Comparison of ENCODE assay signal across 10 mouse cellular contexts in genomic region chr8:10995756-10996155, GRCm38 (mm10). TPM values are rescaled to one million over a fixed set of nuclear protein-coding genes. Genes with fewer than 3 reads are reported as not detected.
DNase-seq lines count a peak whose midpoint lies in the region; ATAC-seq lines count a peak whose summit lies in the region.
"Had no signal": no experiment of that assay in that cellular context is flagged by ENCODE, and none has a peak within 500 bp of the region (broad histone marks: within the 10 kb centered on the region; RNA-seq: fewer than 3 reads in every experiment).

No protein-coding gene starts in this region.

- 37% methylated on average over 2 of the region's 2 CpGs for WGBS in kidney, embryonic 16.5 days
- WGBS in midbrain, embryonic 11.5 days: 88% methylated on average over 2 of the region's 2 CpGs
- whole genome bisulfite sequencing in midbrain, embryonic 15.5 days: 72% methylated on average over 2 of the region's 2 CpGs
- WGBS in heart, embryonic 14.5 days: 17% methylated on average over 2 of the region's 2 CpGs
- 30% methylated on average over 2 of the region's 2 CpGs for WGBS in liver, embryonic 16.5 days (ENCODE audit: insufficient replicate concordance)

- H3K36me3 ChIP-seq in kidney, embryonic 16.5 days (ENCODE audit: insufficient read depth, low read length): peaks cover 4% of the 10 kb centered on the region; the same call in 1 of the 2 replicates
- H3K36me3 ChIP-seq in midbrain, embryonic 11.5 days (ENCODE audit: control insufficient read depth, insufficient read depth, low read length): peaks cover 10% of the 10 kb centered on the region
- no peaks in the 10 kb centered on the region for H3K36me3 ChIP-seq in midbrain, embryonic 15.5 days (replicated peaks)
- peaks cover 18% of the 10 kb centered on the region; the same call in 1 of the 2 replicates for H3K36me3 ChIP-seq in heart, embryonic 14.5 days (ENCODE audit: control insufficient read depth, insufficient read depth, low read length)
- H3K36me3 ChIP-seq in liver, embryonic 16.5 days (ENCODE audit: control insufficient read depth, insufficient read depth): peaks cover 12% of the 10 kb centered on the region

- 0 out of 2 replicates have a peak, but pooled peaks cover 4% of the 10 kb centered on the region for H3K9me3 ChIP-seq in kidney, embryonic 16.5 days (ENCODE audit: low read length)
- H3K9me3 ChIP-seq in midbrain, embryonic 11.5 days (ENCODE audit: control insufficient read depth, low read length): peaks cover 3% of the 10 kb centered on the region; the same call in 1 of the 2 replicates
- H3K9me3 ChIP-seq in midbrain, embryonic 15.5 days: no peaks in the 10 kb centered on the region
- no peaks in the 10 kb centered on the region for H3K9me3 ChIP-seq in heart, embryonic 14.5 days (ENCODE audit: control insufficient read depth, low read length)
- no peaks in the 10 kb centered on the region for H3K9me3 ChIP-seq in liver, embryonic 16.5 days (replicated peaks; ENCODE audit: control insufficient read depth, low read length)

- H3K4me2 ChIP-seq in kidney, embryonic 16.5 days (replicated peaks; ENCODE audit: low read depth, low read length): no peak overlapping the region
- no peak overlapping the region for H3K4me2 ChIP-seq in midbrain, embryonic 11.5 days
- no peak overlapping the region for H3K4me2 ChIP-seq in midbrain, embryonic 15.5 days
- H3K4me2 ChIP-seq in heart, embryonic 14.5 days (ENCODE audit: low read length): peak overlapping the region; percentile 4; the same call in 1 of the 2 replicates
- H3K4me2 ChIP-seq in liver, embryonic 16.5 days (ENCODE audit: low read depth, low read length): peak overlapping the region; percentile 36; the same call in 1 of the 2 replicates

- peak; percentile 73; the same call in 1 of the 2 replicates for ATAC-seq in kidney, embryonic 16.5 days (ENCODE audit: low FRiP score, low TSS enrichment)
- no peak for ATAC-seq in midbrain, embryonic 11.5 days (ENCODE audit: low FRiP score)
- no peak for ATAC-seq in midbrain, embryonic 15.5 days (replicated peaks)
- ATAC-seq in heart, embryonic 14.5 days (ENCODE audit: insufficient number of reproducible peaks, insufficient read depth, low FRiP score, low read depth): peak; percentile 55; the same call in 1 of the 2 replicates
- ATAC-seq in liver, embryonic 16.5 days (ENCODE audit: low read depth): peak; percentile 20
- no peak; the same call in 1 of the 2 replicates for ATAC-seq in megakaryocyte-erythroid progenitor cell, adult 5-6 weeks (replicated peaks; ENCODE audit: low FRiP score, low TSS enrichment, poor library complexity, severe bottlenecking)
- ATAC-seq: forebrain, embryonic 16.5 days had no signal

- H3K27ac ChIP-seq in kidney, embryonic 16.5 days (ENCODE audit: low read length): peak overlapping the region; percentile 20; the same call in 1 of the 2 replicates
- no peak overlapping the region for H3K27ac ChIP-seq in midbrain, embryonic 11.5 days (ENCODE audit: low read depth, low read length)
- H3K27ac ChIP-seq in midbrain, embryonic 15.5 days: no peak overlapping the region
- peak overlapping the region; percentile 56 to 73 for H3K27ac ChIP-seq in heart, embryonic 14.5 days (replicated peaks in 1 of 2; ENCODE audit: control insufficient read depth in 1 of 2, insufficient read depth in 1 of 2, low read depth in 2 of 2, low read length in 2 of 2)
- peak overlapping the region; percentile 28 for H3K27ac ChIP-seq in liver, embryonic 16.5 days (ENCODE audit: low read length)

- H3K4me3 ChIP-seq in kidney, embryonic 16.5 days (ENCODE audit: low read length): no peak overlapping the region
- no peak overlapping the region for H3K4me3 ChIP-seq in midbrain, embryonic 11.5 days (ENCODE audit: low read depth, low read length)
- H3K4me3 ChIP-seq in midbrain, embryonic 15.5 days: no peak overlapping the region
- no peak overlapping the region for H3K4me3 ChIP-seq in heart, embryonic 14.5 days (ENCODE audit: control insufficient read depth in 1 of 2, insufficient read depth in 1 of 2, low read depth in 1 of 2, low read length in 2 of 2)
- no peak overlapping the region for H3K4me3 ChIP-seq in liver, embryonic 16.5 days (ENCODE audit: low read depth, low read length)

- no peaks in the 10 kb centered on the region for H3K27me3 ChIP-seq in kidney, embryonic 16.5 days (ENCODE audit: insufficient read depth, low read length)
- no peaks in the 10 kb centered on the region for H3K27me3 ChIP-seq in midbrain, embryonic 11.5 days (ENCODE audit: control insufficient read depth, insufficient read depth, low read length)
- H3K27me3 ChIP-seq in midbrain, embryonic 15.5 days (replicated peaks): no peaks in the 10 kb centered on the region
- H3K27me3 ChIP-seq in heart, embryonic 14.5 days (ENCODE audit: control insufficient read depth, insufficient read depth, low read length): no peaks in the 10 kb centered on the region
- H3K27me3 ChIP-seq in liver, embryonic 16.5 days (ENCODE audit: control insufficient read depth, insufficient read depth, low read depth, low read length): no peaks in the 10 kb centered on the region

- H3K4me1 ChIP-seq in kidney, embryonic 16.5 days (ENCODE audit: insufficient read depth, low read length): peaks cover 58% of the 10 kb centered on the region
- H3K4me1 ChIP-seq in midbrain, embryonic 11.5 days (ENCODE audit: control insufficient read depth, insufficient read depth, low read length): peaks cover 46% of the 10 kb centered on the region
- peaks cover 50% of the 10 kb centered on the region for H3K4me1 ChIP-seq in midbrain, embryonic 15.5 days
- peaks cover 24 to 60% of the 10 kb centered on the region in 2 experiments for H3K4me1 ChIP-seq in heart, embryonic 14.5 days (ENCODE audit: control insufficient read depth in 2 of 2, insufficient read depth in 2 of 2, low read length in 2 of 2)
- H3K4me1 ChIP-seq in liver, embryonic 16.5 days (ENCODE audit: control insufficient read depth, low read depth, low read length): peaks cover 69% of the 10 kb centered on the region

- H3K9ac ChIP-seq in kidney, embryonic 16.5 days (replicated peaks; ENCODE audit: low read length): no peak overlapping the region
- H3K9ac ChIP-seq in midbrain, embryonic 11.5 days (ENCODE audit: low read length): no peak overlapping the region
- no peak overlapping the region for H3K9ac ChIP-seq in midbrain, embryonic 15.5 days
- H3K9ac ChIP-seq in heart, embryonic 14.5 days (ENCODE audit: low read length): peak overlapping the region; percentile 44
- H3K9ac ChIP-seq in liver, embryonic 16.5 days (ENCODE audit: low read depth, low read length): no peak overlapping the region; the same call in 1 of the 2 replicates

- no peak for DNase-seq in kidney, adult 18-20 months
- DNase-seq in midbrain, embryonic 11.5 days (ENCODE audit: low spot score, missing footprints): peak; percentile 80
- no peak for DNase-seq in embryo, embryonic 10.5 days (ENCODE audit: low spot score)
- DNase-seq: cerebellum, adult 2 months had no signal

RNA-seq across cellular contexts. Expression of gene Irs2, which starts 12.5 kb away (rescaled TPM):
- 4.1 and 4.8 TPM in 2 replicates for polyA plus RNA-seq in kidney, embryonic 16.5 days (2015; fragmentation: Nextera tagmentation; extraction: Ambion mirVana)
- 5.2 and 6.2 TPM in 2 replicates for polyA plus RNA-seq in midbrain, embryonic 11.5 days (2014; fragmentation: Nextera tagmentation; extraction: Ambion mirVana)
- polyA plus RNA-seq in midbrain, embryonic 15.5 days (2015; fragmentation: Nextera tagmentation; extraction: Ambion mirVana): 6.8 and 6.9 TPM in 2 replicates
- polyA plus RNA-seq in heart, embryonic 14.5 days (2014; fragmentation: Nextera tagmentation; extraction: Ambion mirVana): 4.1 and 4.5 TPM in 2 replicates
- polyA plus RNA-seq in liver, embryonic 16.5 days (2015; fragmentation: Nextera tagmentation; extraction: Ambion mirVana): 3.0 and 3.2 TPM in 2 replicates
- total RNA-seq in megakaryocyte-erythroid progenitor cell, adult 5-6 weeks (2014; fragmentation: Nextera tagmentation): 11.8 and 12.7 TPM in 2 replicates
- 4.3 and 6.5 TPM in 2 replicates for total RNA-seq in megakaryocyte-erythroid progenitor cell, adult 5-6 weeks (2017)

Comparison
In these comparisons a context has a peak if more than half of its experiments do, and no peak if none do; other contexts are left out.
1. ATAC-seq: peak in kidney, embryonic 16.5 days (single experiment), heart, embryonic 14.5 days (single experiment) and liver, embryonic 16.5 days (single experiment); none in midbrain, embryonic 11.5 days (single experiment), midbrain, embryonic 15.5 days (single experiment) and megakaryocyte-erythroid progenitor cell, adult 5-6 weeks (single experiment).
2. H3K27ac ChIP-seq: peak in kidney, embryonic 16.5 days (single experiment), heart, embryonic 14.5 days (2 of 2) and liver, embryonic 16.5 days (single experiment); none in midbrain, embryonic 11.5 days (single experiment) and midbrain, embryonic 15.5 days (single experiment).
3. H3K4me2 ChIP-seq: peak in heart, embryonic 14.5 days (single experiment) and liver, embryonic 16.5 days (single experiment); none in kidney, embryonic 16.5 days (single experiment), midbrain, embryonic 11.5 days (single experiment) and midbrain, embryonic 15.5 days (single experiment).